Mouse (Mus musculus) megakaryocyte progenitor cell, adult 5-6 weeks (primary cell): Measurements from ENCODE around the gene Rpusd2. TPM values are rescaled to one million over a fixed set of nuclear protein-coding genes. Genes with fewer than 3 reads are reported as not detected.

Experiments
- ATAC-seq: replicated peaks from 2 replicates; pipeline ENCODE4 v1.8.0; 2016; ENCODE audit warnings: mild to moderate bottlenecking, moderate TSS enrichment, inconsistent platforms; ENCODE audit not compliant: poor library complexity
- total RNA-seq, 2 experiments: library from RNA; stranded (forward) in 1 of 2; stranded (reverse) in 1 of 2; fragments of 157-497, 149-512 nt in 1 of 2; fragments of 200-1000 nt in 1 of 2; gene quantifications; 2 replicates each; pipeline versions ENCODE4 v1.2.3 to v1.2.4; 2015 to 2017

The Rpusd2 gene
- total RNA-seq, 2 experiments from 2014 or later, result 13.0 to 16.0 TPM

GRCm38 (mm10) chr2:119028941-119029551 is 5.5 kb upstream of the Rpusd2 start, which contains the start of gene Ccdc32:
Gene Ccdc32, minus strand, starts transcription at chr2:119029393.
- ATAC-seq, result peak; percentile 95

- no peak for ATAC-seq
These were observed 2.4 kb upstream of the Rpusd2 start for GRCm38 (mm10) chr2:119032191-119032590.

GRCm38 (mm10) chr2:119035397-119035745 is 781 bp downstream of the Rpusd2 start:
- no peak for ATAC-seq

- ATAC-seq, result peak; percentile 71
These were observed 6.3 kb downstream of the Rpusd2 start for GRCm38 (mm10) chr2:119040882-119041281.

GRCm38 (mm10) chr2:119045163-119045562 is 10.6 kb downstream of the Rpusd2 start:
- no peak for ATAC-seq

- ATAC-seq, result peak; percentile 80
These were observed 12.3 kb downstream of the Rpusd2 start, which contains the start of gene Knl1 for GRCm38 (mm10) chr2:119046649-119047611. Gene Knl1, plus strand, starts transcription at chr2:119047119.

GRCm38 (mm10) chr2:119047849-119048248 is 13.3 kb downstream of the Rpusd2 start:
- ATAC-seq, result peak; percentile 10

- no peak for ATAC-seq
These were observed 15.6 kb downstream of the Rpusd2 start for GRCm38 (mm10) chr2:119050132-119050650.

GRCm38 (mm10) chr2:119060139-119060538 is 25.5 kb downstream of the Rpusd2 start:
- ATAC-seq, result peak; percentile 77

- ATAC-seq, result no peak
These were observed 37.8 kb downstream of the Rpusd2 start for GRCm38 (mm10) chr2:119072397-119072796.

- ATAC-seq, result no peak
These were observed 51.6 kb downstream of the Rpusd2 start for GRCm38 (mm10) chr2:119086156-119086555.

Other genes starting within 250 kb of the Rpusd2 start
- gene Knstrn, start 220.8 kb upstream of the Rpusd2 start, total RNA-seq (2015), result 50.8 and 55.8 TPM in 2 replicates
- 215 and 245 TPM in 2 replicates for gene Knstrn, start 220.8 kb upstream of the Rpusd2 start, total RNA-seq (2017)
- gene Ivd, start 172.8 kb upstream of the Rpusd2 start, total RNA-seq (2015), result 25.9 and 29.6 TPM in 2 replicates
- gene Ivd, start 172.8 kb upstream of the Rpusd2 start, total RNA-seq (2017), result 37.4 and 39.7 TPM in 2 replicates
- gene Bahd1, start 134.4 kb upstream of the Rpusd2 start, total RNA-seq (2015), result 6.0 and 6.5 TPM in 2 replicates
- gene Bahd1, start 134.4 kb upstream of the Rpusd2 start, total RNA-seq (2017), result 4.9 and 7.1 TPM in 2 replicates
- gene Chst14, start 108.3 kb upstream of the Rpusd2 start, total RNA-seq (2015), result 4.6 and 5.7 TPM in 2 replicates
- 1.5 and 4.7 TPM in 2 replicates for gene Chst14, start 108.3 kb upstream of the Rpusd2 start, total RNA-seq (2017)
- 10.4 and 12.7 TPM in 2 replicates for gene Ccdc32, start 5.4 kb upstream of the Rpusd2 start, total RNA-seq (2015)
- gene Ccdc32, start 5.4 kb upstream of the Rpusd2 start, total RNA-seq (2017), result 15.2 and 16.2 TPM in 2 replicates
- 58.2 and 69.4 TPM in 2 replicates for gene Knl1, start 12.3 kb downstream of the Rpusd2 start, total RNA-seq (2015)
- 55.3 and 78.8 TPM in 2 replicates for gene Knl1, start 12.3 kb downstream of the Rpusd2 start, total RNA-seq (2017)
- 35.8 and 37.2 TPM in 2 replicates for gene Rad51, start 78.0 kb downstream of the Rpusd2 start, total RNA-seq (2015)
- 33.6 and 33.8 TPM in 2 replicates for gene Rad51, start 78.0 kb downstream of the Rpusd2 start, total RNA-seq (2017)
- gene Rmdn3, start 122.2 kb downstream of the Rpusd2 start, total RNA-seq (2015), result 19.5 and 21.0 TPM in 2 replicates
- 39.8 and 44.2 TPM in 2 replicates for gene Rmdn3, start 122.2 kb downstream of the Rpusd2 start, total RNA-seq (2017)
- gene Gchfr, start 133.0 kb downstream of the Rpusd2 start, total RNA-seq (2015), result 0.42 and 4.3 TPM in 2 replicates
- gene Gchfr, start 133.0 kb downstream of the Rpusd2 start, total RNA-seq (2017), result not detected in 2 replicates
- gene Gm14137, start 139.7 kb downstream of the Rpusd2 start, total RNA-seq (2015), result not detected in 2 replicates
- gene Gm14137, start 139.7 kb downstream of the Rpusd2 start, total RNA-seq (2017), result not detected in 2 replicates
- 29.4 and 38.4 TPM in 2 replicates for gene Zfyve19, start 173.8 kb downstream of the Rpusd2 start, total RNA-seq (2015)
- 59.2 and 79.1 TPM in 2 replicates for gene Zfyve19, start 173.8 kb downstream of the Rpusd2 start, total RNA-seq (2017)
- gene Dnajc17, start 174.0 kb downstream of the Rpusd2 start, total RNA-seq (2015), result 32.6 and 34.6 TPM in 2 replicates
- gene Dnajc17, start 174.0 kb downstream of the Rpusd2 start, total RNA-seq (2017), result 86.0 and 87.8 TPM in 2 replicates
- not detected in 2 replicates for gene Ppp1r14d, start 195.1 kb downstream of the Rpusd2 start, total RNA-seq (2015)
- not detected in 2 replicates for gene Ppp1r14d, start 195.1 kb downstream of the Rpusd2 start, total RNA-seq (2017)
- gene Spint1, start 202.6 kb downstream of the Rpusd2 start, total RNA-seq (2015), result 0.20 and 0.44 TPM in 2 replicates
- 0.14 TPM in 1 of 2 replicates, not detected in the other for gene Spint1, start 202.6 kb downstream of the Rpusd2 start, total RNA-seq (2017)
- gene Rhov, start 236.5 kb downstream of the Rpusd2 start, total RNA-seq (2015), result not detected in 2 replicates
- not detected in 2 replicates for gene Rhov, start 236.5 kb downstream of the Rpusd2 start, total RNA-seq (2017)